Mouse (Mus musculus) macrophage (primary cell): ENCODE results near the gene Nell2. TPM values are rescaled to one million over a fixed set of nuclear protein-coding genes. Genes with fewer than 3 reads are reported as not detected.

ENCODE experiments used
- polyA plus RNA-seq: library from polyadenylated mRNA; stranded (reverse); fragments of 250-400 nt; gene quantifications from 3 replicates; pipeline ENCODE4 v1.2.4, GENCODE M21; 2018; ENCODE audit warnings: inconsistent platforms

The Nell2 gene
- polyA plus RNA-seq, 1 experiment from 2014 or later: not detected

Other genes starting within 250 kb of the Nell2 start
- gene Dbx2, start 127.4 kb upstream of the Nell2 start, polyA plus RNA-seq: not detected in 3 replicates